Mouse (Mus musculus): ENCODE results near the gene Prkaca. TPM values are rescaled to one million over a fixed set of nuclear protein-coding genes. Genes with fewer than 3 reads are reported as not detected.
"Not testable (repeated sequence)": the region's sequence is repeated elsewhere in the genome, so short reads cannot be mapped to it uniquely, and the experiment has no call there.

Prkaca gene
- polyA plus RNA-seq, 1 experiment from 2014 or later = 194 TPM

- WGBS = 4% methylated on average over 80 of the region's 92 CpGs
- Histone ChIP-seq H3K9me3 (no peaks in the 10 kb centered on the region), H3K36me3 (peaks cover 63% of the 10 kb centered on the region), H3K4me3 (peak overlapping the region; percentile 86), H3K27me3 (ENCODE audit: insufficient read depth, poor library complexity, severe bottlenecking) (peaks cover 58% of the 10 kb centered on the region), H3K27ac (peak overlapping the region; percentile 87), H3K4me1 (replicated peaks) (peaks cover 47% of the 10 kb centered on the region)
- peak; percentile 72 for DNase-seq (ENCODE audit: low spot score)
Observed at GRCm38 (mm10) chr8:83998231-83999056, 25.7 kb downstream of the Prkaca start.

DNA sequence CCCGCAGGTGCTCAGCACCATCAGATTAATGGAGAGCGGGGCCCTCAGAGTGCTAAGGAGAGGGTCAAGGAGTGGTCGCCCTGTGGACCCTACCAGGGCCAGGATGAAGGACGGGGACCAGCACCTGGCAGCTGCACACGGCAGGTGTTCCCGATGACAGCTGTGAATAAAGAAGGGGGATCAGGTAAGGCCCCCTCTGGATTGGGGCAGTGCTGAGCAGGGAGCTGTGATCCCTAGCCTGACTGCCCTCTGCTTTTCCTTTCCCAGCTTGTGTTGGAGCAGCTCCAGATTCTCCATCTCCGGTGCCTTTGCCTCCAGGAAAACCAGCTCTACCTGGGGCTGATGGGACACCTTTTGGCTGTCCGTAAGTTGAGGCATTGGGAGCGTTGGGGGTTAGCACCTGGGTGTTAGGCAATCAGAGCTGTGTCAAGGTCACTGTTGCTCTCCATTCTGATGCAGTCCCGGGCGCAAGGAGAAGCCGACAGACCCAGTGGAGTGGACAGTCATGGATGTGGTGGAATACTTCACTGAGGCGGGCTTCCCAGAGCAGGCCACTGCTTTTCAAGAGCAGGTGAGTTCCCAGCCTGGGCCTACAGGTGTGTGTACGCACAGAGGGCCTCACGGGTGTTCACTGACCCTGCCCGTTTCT lies 26.4 kb downstream of the Prkaca start:
- Histone ChIP-seq H3K36me3 (peaks cover 56% of the 10 kb centered on the region), H3K27me3 (ENCODE audit: insufficient read depth, poor library complexity, severe bottlenecking) (peaks cover 63% of the 10 kb centered on the region), H3K4me3 (peak overlapping the region; percentile 86), H3K27ac (0 out of 2 replicates have a peak overlapping the region, but pooled peaks have one; percentile 87), H3K9me3 (no peaks in the 10 kb centered on the region), H3K4me1 (replicated peaks) (peaks cover 50% of the 10 kb centered on the region)
- DNase-seq (ENCODE audit: low spot score) = no peak
- whole genome bisulfite sequencing = 70% methylated on average over 16 of the region's 16 CpGs

DNA sequence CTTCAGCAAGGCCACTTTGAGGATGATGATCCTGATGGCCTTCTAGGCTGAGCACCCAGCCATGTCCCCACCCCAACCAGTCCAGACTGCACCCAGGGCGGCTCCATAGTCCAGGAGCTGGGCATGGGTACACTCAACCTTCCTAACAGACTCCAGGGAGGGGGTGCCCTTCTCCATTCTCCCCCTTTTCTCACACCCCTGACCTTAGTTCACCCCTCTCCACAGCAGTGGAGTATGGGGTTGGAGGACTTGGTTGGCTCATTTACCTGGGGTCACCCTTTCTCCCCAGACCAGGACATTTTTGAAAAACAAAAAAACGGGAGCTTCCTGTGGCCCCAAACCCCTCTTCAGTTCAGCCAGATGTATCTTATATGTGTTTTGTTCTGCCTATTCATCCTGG lies 27.0 kb downstream of the Prkaca start:
- Histone ChIP-seq H3K9me3 (no peaks in the 10 kb centered on the region), H3K36me3 (peaks cover 49% of the 10 kb centered on the region), H3K27me3 (ENCODE audit: insufficient read depth, poor library complexity, severe bottlenecking) (peaks cover 58% of the 10 kb centered on the region), H3K4me3 (peak overlapping the region; percentile 86), H3K4me1 (replicated peaks) (peaks cover 55% of the 10 kb centered on the region), H3K27ac (no peak overlapping the region)
- WGBS = 89% methylated on average over 2 of the region's 2 CpGs
- DNase-seq (ENCODE audit: low spot score) = no peak

DNA sequence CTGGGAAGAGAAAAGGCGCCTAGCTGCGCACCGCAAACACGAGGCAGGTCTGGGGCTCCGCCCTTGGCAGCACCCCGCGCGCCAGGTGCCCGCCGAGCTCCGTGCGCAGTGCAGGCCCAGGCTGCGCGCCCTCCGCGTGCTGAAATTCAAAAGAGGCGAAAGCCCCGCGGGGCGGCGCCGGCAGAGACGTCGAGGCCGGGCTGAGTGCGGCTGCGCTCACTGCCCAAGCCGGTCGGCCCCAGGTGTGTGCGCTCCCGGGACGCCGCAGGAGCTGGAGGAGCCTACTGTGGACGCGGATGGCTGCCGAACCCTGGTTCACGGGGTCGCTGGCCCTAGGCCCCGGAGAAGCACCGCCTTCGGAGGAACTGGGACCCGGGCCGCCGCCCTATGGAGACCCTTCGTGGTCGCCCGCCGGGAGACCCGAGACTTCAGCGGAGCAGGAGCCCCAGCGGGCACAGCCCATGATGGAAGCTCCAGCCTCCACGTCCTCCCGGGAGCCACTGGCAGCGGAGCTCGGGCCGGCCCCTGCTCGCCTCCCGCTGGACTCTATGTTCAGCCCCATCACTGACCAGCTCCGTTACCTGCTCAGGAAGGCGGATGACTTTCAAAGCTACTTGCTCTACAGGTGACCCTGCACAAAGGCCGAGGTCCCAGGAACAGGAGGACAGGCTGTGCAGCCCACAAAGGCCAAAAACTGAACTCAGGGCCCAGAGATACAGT lies 28.6 kb downstream of the Prkaca start, which contains the start of gene 1700067K01Rik:
Gene 1700067K01Rik (plus strand): TSS at position 222 of the 720 bp plus-strand sequence.
- peaks cover 42% of the 10 kb centered on the region for H3K36me3 ChIP-seq
- DNase-seq (ENCODE audit: low spot score) = no peak
- peaks cover 51% of the 10 kb centered on the region for H3K27me3 ChIP-seq (ENCODE audit: insufficient read depth, poor library complexity, severe bottlenecking)
- H3K4me3 ChIP-seq = peak within 1 kb of the TSS; percentile 39
- H3K4me1 ChIP-seq (replicated peaks) = peaks cover 49% of the 10 kb centered on the region
- WGBS = 16% methylated on average over 61 of the region's 61 CpGs
- 0 out of 2 replicates have a peak within 1 kb of the TSS, but pooled peaks have one; percentile 9 for H3K27ac ChIP-seq
- H3K9me3 ChIP-seq = no peaks in the 10 kb centered on the region

- no peak for DNase-seq (ENCODE audit: low spot score)
- H3K27me3 ChIP-seq (ENCODE audit: insufficient read depth, poor library complexity, severe bottlenecking) = peaks cover 51% of the 10 kb centered on the region
- no peak overlapping the region; the same call in 1 of the 2 replicates for H3K4me3 ChIP-seq
- no peak overlapping the region for H3K27ac ChIP-seq
- peaks cover 42% of the 10 kb centered on the region for H3K36me3 ChIP-seq
- H3K9me3 ChIP-seq = no peaks in the 10 kb centered on the region
- 60% methylated on average over 12 of the region's 12 CpGs for WGBS
- peaks cover 46% of the 10 kb centered on the region for H3K4me1 ChIP-seq (replicated peaks)
Observed at GRCm38 (mm10) chr8:84002957-84003611, 30.3 kb downstream of the Prkaca start.

DNA sequence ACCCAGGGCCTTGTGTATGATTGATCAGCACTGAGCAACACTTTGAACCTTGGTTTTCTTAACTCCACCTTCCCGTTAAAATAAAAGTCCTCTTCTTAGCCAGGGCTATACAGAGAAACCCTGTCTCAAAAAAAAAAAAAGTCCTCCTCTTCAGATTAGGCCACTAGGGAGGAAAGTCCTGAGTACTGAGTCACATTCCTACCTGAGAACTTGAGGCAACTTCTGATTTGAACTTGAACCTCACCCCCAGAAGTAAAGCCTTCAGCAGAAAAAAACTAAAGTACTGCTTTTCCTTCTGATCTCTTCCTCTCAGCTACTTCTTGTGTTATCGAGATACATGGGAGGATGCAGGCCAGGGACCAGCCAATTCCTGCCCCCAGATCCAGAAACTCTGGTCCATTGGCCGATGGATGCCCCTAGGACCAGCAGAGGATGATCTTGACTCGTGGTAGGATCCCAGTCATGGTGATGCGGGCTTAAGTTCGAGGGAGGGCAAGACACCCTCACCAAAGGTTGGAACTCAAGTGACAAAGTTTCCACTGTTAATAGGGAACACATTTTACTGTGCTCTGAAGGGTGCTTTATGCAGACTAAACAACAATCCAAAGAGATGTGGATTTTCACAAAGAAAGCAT lies 30.9 kb downstream of the Prkaca start:
- WGBS = 76% methylated on average over 6 of the region's 6 CpGs
- Histone ChIP-seq H3K4me3 (peak overlapping the region; percentile 64), H3K27ac (no peak overlapping the region), H3K4me1 (replicated peaks) (peaks cover 44% of the 10 kb centered on the region), H3K27me3 (ENCODE audit: insufficient read depth, poor library complexity, severe bottlenecking) (peaks cover 51% of the 10 kb centered on the region), H3K9me3 (no peaks in the 10 kb centered on the region), H3K36me3 (peaks cover 42% of the 10 kb centered on the region)
- DNase-seq (ENCODE audit: low spot score) = no peak

- Histone ChIP-seq H3K4me1 (replicated peaks) (peaks cover 36% of the 10 kb centered on the region), H3K9me3 (no peaks in the 10 kb centered on the region), H3K27me3 (ENCODE audit: insufficient read depth, poor library complexity, severe bottlenecking) (peaks cover 45% of the 10 kb centered on the region), H3K4me3 (peak overlapping the region; percentile 64), H3K36me3 (peaks cover 33% of the 10 kb centered on the region), H3K27ac (peak overlapping the region; percentile 87)
- peak; percentile 92 for DNase-seq (ENCODE audit: low spot score)
- 1% methylated on average over 30 of the region's 30 CpGs for WGBS
Observed at GRCm38 (mm10) chr8:84004533-84005201, 31.9 kb downstream of the Prkaca start.

DNA sequence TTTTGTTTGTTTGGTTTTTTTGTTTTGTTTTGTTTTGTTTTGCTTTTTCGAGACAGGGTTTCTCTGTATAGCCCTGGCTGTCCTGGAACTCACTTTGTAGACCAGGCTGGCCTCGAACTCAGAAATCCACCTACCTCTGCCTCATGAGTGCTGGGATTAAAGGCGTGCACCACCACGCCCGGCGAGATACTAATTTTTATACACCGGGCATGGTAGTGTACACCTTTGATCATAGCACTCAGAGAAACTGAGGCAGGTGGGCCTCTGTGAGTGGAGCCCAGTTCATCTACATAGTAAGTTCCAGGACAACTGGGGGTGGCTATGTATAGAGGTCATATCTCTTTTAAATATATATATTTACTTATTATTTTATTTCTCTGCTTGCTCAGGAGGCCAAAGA lies 32.7 kb downstream of the Prkaca start:
- Histone ChIP-seq H3K27me3 (ENCODE audit: insufficient read depth, poor library complexity, severe bottlenecking) (peaks cover 45% of the 10 kb centered on the region), H3K36me3 (peaks cover 25% of the 10 kb centered on the region), H3K4me1 (replicated peaks) (peaks cover 41% of the 10 kb centered on the region)
- 94% methylated on average over 7 of the region's 7 CpGs for WGBS
- H3K27ac ChIP-seq; H3K9me3 ChIP-seq; DNase-seq (ENCODE audit: low spot score); H3K4me3 ChIP-seq: not testable (repeated sequence)

DNA sequence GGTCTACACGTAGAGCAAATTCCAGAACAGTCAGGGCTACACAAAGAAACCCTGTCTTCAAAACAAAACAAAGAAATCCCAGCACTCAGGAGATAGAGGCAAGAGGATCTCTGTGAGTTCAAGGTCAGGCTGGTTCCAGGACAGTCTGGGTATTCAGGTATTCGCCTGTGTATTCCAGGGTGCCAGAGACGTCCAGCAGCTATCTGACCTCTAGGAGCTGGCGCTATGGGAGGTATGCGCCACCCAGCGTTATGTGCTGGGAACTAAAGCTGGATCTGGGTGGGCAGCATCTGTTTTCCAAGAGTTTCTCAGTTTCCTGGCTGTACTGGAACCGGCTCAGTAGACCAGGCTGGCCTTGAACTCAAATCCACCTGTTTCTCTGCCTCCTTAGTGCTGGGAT lies 35.6 kb downstream of the Prkaca start:
- 30% methylated on average over 7 of the region's 7 CpGs for WGBS
- peaks cover 51% of the 10 kb centered on the region for H3K4me1 ChIP-seq (replicated peaks)
- H3K9me3 ChIP-seq = no peaks in the 10 kb centered on the region
- H3K27ac ChIP-seq = no peak overlapping the region
- no peak for DNase-seq (ENCODE audit: low spot score)
- no peaks in the 10 kb centered on the region for H3K36me3 ChIP-seq
- peaks cover 45% of the 10 kb centered on the region for H3K27me3 ChIP-seq (ENCODE audit: insufficient read depth, poor library complexity, severe bottlenecking)
- H3K4me3 ChIP-seq = no peak overlapping the region

DNA sequence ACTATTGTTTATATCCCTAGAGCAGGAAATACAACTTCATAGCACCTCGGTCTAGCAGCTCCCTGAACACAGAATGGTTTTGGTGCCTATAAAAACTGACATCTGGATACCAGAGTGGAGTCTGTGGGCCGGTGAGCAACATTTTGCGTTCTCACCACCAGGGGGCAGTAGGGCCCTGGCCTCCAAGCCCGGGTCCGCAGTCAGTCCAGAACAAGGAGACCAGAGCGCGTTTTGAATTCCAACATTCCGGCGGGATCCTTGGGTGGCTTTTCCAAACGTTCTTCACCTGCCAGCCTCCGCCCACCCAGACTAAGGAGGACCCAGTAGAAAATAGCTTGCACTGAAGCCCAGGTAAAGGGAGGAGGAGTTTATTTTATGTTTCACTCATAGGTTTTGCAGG lies 37.1 kb downstream of the Prkaca start:
- Histone ChIP-seq H3K9me3 (no peaks in the 10 kb centered on the region), H3K27ac (no peak overlapping the region), H3K36me3 (no peaks in the 10 kb centered on the region), H3K27me3 (ENCODE audit: insufficient read depth, poor library complexity, severe bottlenecking) (peaks cover 53% of the 10 kb centered on the region), H3K4me1 (replicated peaks) (peaks cover 42% of the 10 kb centered on the region), H3K4me3 (no peak overlapping the region)
- DNase-seq (ENCODE audit: low spot score) = peak; percentile 90
- 2% methylated on average over 11 of the region's 11 CpGs for WGBS
